Mouse (Mus musculus): ENCODE measurements around the gene Kansl1l.

The Kansl1l gene

GRCm38 (mm10) chr1:66817453-66817839, at the start of gene Kansl1l:
Kansl1l (minus strand) TSS chr1:66817562.
- peak; percentile 84 to 88 for DNase-seq (ENCODE audit: low spot score in 2 of 2)

GRCm38 (mm10) chr1:66865633-66866032, 48.3 kb upstream of the Kansl1l start:
- no peak for DNase-seq (ENCODE audit: low spot score in 2 of 2)

- no peak for DNase-seq (ENCODE audit: low spot score in 2 of 2)
Measured at GRCm38 (mm10) chr1:66863741-66864495, 46.6 kb upstream of the Kansl1l start.

GRCm38 (mm10) chr1:66862712-66863511, 45.5 kb upstream of the Kansl1l start, which contains the start of gene Acadl:
Acadl (minus strand) TSS chr1:66863277.
- peak; percentile 28 to 52 for DNase-seq (ENCODE audit: low spot score in 2 of 2)

- DNase-seq (ENCODE audit: low spot score in 2 of 2) = no peak
Measured at GRCm38 (mm10) chr1:66861764-66862672, 44.7 kb upstream of the Kansl1l start.

- no peak for DNase-seq (ENCODE audit: low spot score in 2 of 2)
Measured at GRCm38 (mm10) chr1:66847506-66847905, 30.1 kb upstream of the Kansl1l start.

GRCm38 (mm10) chr1:66845690-66846318, 28.4 kb upstream of the Kansl1l start:
- DNase-seq (ENCODE audit: low spot score in 2 of 2) = no peak

GRCm38 (mm10) chr1:66841938-66842337, 24.6 kb upstream of the Kansl1l start:
- no peak for DNase-seq (ENCODE audit: low spot score in 2 of 2)

GRCm38 (mm10) chr1:66841510-66841909, 24.1 kb upstream of the Kansl1l start:
- no peak for DNase-seq (ENCODE audit: low spot score in 2 of 2)

- no peak for DNase-seq (ENCODE audit: low spot score in 2 of 2)
Measured at GRCm38 (mm10) chr1:66839755-66840438, 22.5 kb upstream of the Kansl1l start.

- DNase-seq (ENCODE audit: low spot score in 2 of 2) = no peak
Measured at GRCm38 (mm10) chr1:66839135-66839534, 21.8 kb upstream of the Kansl1l start.

- peak; percentile 70 to 72 for DNase-seq (ENCODE audit: low spot score in 2 of 2)
Measured at GRCm38 (mm10) chr1:66838184-66839042, 21.1 kb upstream of the Kansl1l start.

- no peak for DNase-seq (ENCODE audit: low spot score in 2 of 2)
Measured at GRCm38 (mm10) chr1:66837207-66837606, 19.8 kb upstream of the Kansl1l start.

- no peak for DNase-seq (ENCODE audit: low spot score in 2 of 2)
Measured at GRCm38 (mm10) chr1:66832636-66833165, 15.3 kb upstream of the Kansl1l start.

GRCm38 (mm10) chr1:66831824-66832600, 14.7 kb upstream of the Kansl1l start:
- no peak for DNase-seq (ENCODE audit: low spot score in 2 of 2)

- DNase-seq (ENCODE audit: low spot score in 2 of 2) = no peak
Measured at GRCm38 (mm10) chr1:66829400-66830080, 12.2 kb upstream of the Kansl1l start.

- DNase-seq (ENCODE audit: low spot score in 2 of 2) = no peak
Measured at GRCm38 (mm10) chr1:66821966-66822365, 4.6 kb upstream of the Kansl1l start.

- DNase-seq (ENCODE audit: low spot score in 2 of 2) = no peak
Measured at GRCm38 (mm10) chr1:66820241-66820640, 2.9 kb upstream of the Kansl1l start.
